Mouse (Mus musculus) ES-Bruce4 (cell line): ENCODE measurements around the gene Aloxe3. TPM values are rescaled to one million over a fixed set of nuclear protein-coding genes. Genes with fewer than 3 reads are reported as not detected.

Source experiments
- H3K27ac ChIP-seq: 2 replicates; pipeline ENCODE4 v1.5.1; 2012; ENCODE audit warnings: low read length, inconsistent platforms; ENCODE audit not compliant: insufficient read depth
- H3K27me3 ChIP-seq: 2 replicates; pipeline ENCODE4 v1.6.1; 2012; ENCODE audit warnings: mild to moderate bottlenecking, low read length, inconsistent platforms; ENCODE audit not compliant: control insufficient read depth, poor library complexity, insufficient read depth, severe bottlenecking
- H3K36me3 ChIP-seq: 2 replicates; pipeline ENCODE4 v1.6.1; 2012; ENCODE audit warnings: inconsistent platforms, mild to moderate bottlenecking, low read length, moderate library complexity; ENCODE audit not compliant: control insufficient read depth, poor library complexity, insufficient read depth, severe bottlenecking
- H3K4me1 ChIP-seq: one replicate; pipeline ENCODE4 v1.8.1; 2011; ENCODE audit warnings: low read length; ENCODE audit not compliant: control insufficient read depth, insufficient read depth
- H3K4me3 ChIP-seq: 2 replicates; pipeline ENCODE4 v1.5.1; 2011; ENCODE audit warnings: low read depth, mild to moderate bottlenecking, low read length
- H3K9ac ChIP-seq: 2 replicates; pipeline ENCODE4 v1.6.1; 2012; ENCODE audit warnings: low read depth, mild to moderate bottlenecking, inconsistent platforms; ENCODE audit not compliant: poor library complexity, severe bottlenecking
- H3K9me3 ChIP-seq: replicated peaks from 2 replicates; pipeline ENCODE4 v1.6.1; 2012; ENCODE audit warnings: mild to moderate bottlenecking, low read length, inconsistent platforms; ENCODE audit not compliant: control insufficient read depth, poor library complexity, insufficient read depth, severe bottlenecking
- CTCF ChIP-seq: IDR thresholded peaks from one replicate; pipeline ENCODE4 v1.8.1; 2011; ENCODE audit warnings: low read depth, low read length
- EP300 ChIP-seq: IDR thresholded peaks from 2 replicates; pipeline ENCODE4 v1.6.1; 2011; ENCODE audit warnings: low read depth, low read length; ENCODE audit not compliant: insufficient read depth
- POLR2A ChIP-seq: IDR thresholded peaks from one replicate; pipeline ENCODE4 v1.8.1; 2011; ENCODE audit warnings: low read length; ENCODE audit not compliant: insufficient read depth
- polyA plus RNA-seq: library from polyadenylated mRNA; stranded (reverse); fragments of >200 nt; gene quantifications from 2 replicates; pipeline ENCODE4 v1.2.4, GENCODE M21; 2011; ENCODE audit warnings: low read depth; ENCODE audit not compliant: missing spikeins, insufficient read depth, insufficient read length

Gene Aloxe3
- polyA plus RNA-seq, 1 experiment, result 2.0 TPM

DNA sequence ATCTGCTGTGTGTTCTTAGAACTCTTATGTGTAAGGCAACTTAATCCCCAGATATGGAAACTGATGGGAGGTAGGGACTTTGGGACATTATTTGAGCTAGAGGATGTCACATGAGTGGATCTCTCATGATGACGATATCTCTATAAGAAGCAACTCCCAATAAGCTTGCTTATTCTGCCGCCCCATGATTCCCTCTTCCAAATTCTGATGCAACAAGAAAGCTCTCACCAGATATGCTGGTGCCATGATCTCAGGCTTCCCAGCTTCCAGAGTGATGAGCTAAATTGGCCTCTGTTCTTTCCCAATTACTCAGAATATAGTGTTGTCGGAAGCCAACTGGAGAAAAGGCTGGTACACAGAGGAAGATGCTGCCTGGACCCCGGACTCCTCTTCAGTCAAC is 13.8 kb upstream of the Aloxe3 start:
- no peak overlapping the region for H3K27ac ChIP-seq

DNA sequence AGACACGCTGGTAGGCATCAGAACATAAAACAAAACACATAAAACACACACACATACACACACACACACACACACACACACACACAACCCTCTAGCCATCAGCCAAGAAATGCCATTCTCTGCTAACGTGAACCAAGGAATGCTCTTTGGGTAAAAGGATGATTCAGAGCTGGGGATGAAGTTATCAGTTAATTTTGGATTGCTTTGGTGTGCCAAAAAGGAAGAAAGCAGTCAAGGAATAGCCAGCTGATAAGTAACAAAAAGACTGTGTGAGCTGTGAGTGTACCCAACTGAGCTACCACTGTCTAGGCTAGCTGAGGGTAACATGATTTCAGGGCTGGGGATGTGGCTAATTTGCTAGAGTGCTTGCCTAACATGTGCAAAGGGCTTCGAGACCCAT is 11.7 kb upstream of the Aloxe3 start:
- Histone ChIP-seq H3K27me3 (peaks cover 5% of the 10 kb centered on the region; the same call in 1 of the 2 replicates), H3K9me3 (no peaks in the 10 kb centered on the region), H3K9ac (no peak overlapping the region), H3K4me3 (no peak overlapping the region), H3K27ac (no peak overlapping the region), H3K4me1 (peaks cover 4% of the 10 kb centered on the region), H3K36me3 (no peaks in the 10 kb centered on the region)
- TF ChIP-seq EP300 (no peak), POLR2A (no peak), CTCF (no peak)

More for the DNA sequence above, 13.8 kb upstream of the Aloxe3 start:
- H3K4me1 ChIP-seq, result peaks cover 4% of the 10 kb centered on the region
- no peak overlapping the region for H3K9ac ChIP-seq
- no peaks in the 10 kb centered on the region for H3K9me3 ChIP-seq
- H3K27me3 ChIP-seq, result peaks cover 2% of the 10 kb centered on the region; the same call in 1 of the 2 replicates
- TF ChIP-seq EP300 (no peak), CTCF (no peak), POLR2A (no peak)
- H3K36me3 ChIP-seq, result no peaks in the 10 kb centered on the region
- no peak overlapping the region for H3K4me3 ChIP-seq

DNA sequence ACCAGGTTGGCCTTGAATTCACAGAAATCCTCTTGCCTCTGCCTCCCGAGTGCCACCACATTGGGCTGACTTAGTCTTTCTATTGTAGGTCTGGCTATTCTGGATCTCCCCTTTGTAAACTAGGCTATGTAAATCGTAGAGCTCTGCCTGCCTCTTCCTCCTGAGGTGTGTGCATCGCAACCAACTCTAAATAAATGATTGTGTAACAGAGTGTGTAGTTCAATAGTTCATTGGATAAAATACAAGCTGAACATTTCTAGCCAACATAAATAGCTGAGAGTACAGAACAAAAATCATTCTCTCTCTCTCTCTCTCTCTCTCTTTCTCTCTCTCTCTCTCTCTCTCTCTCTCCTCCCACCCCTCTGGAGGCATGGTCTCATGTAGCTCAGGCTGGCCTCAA is 11.1 kb upstream of the Aloxe3 start:
- no peaks in the 10 kb centered on the region for H3K36me3 ChIP-seq
- peaks cover under 1% of the 10 kb centered on the region for H3K4me1 ChIP-seq
- no peaks in the 10 kb centered on the region for H3K9me3 ChIP-seq
- H3K4me3 ChIP-seq, result no peak overlapping the region
- no peak overlapping the region for H3K27ac ChIP-seq
- no peak for TF ChIP-seq EP300
- no peak for TF ChIP-seq CTCF
- TF ChIP-seq POLR2A, result no peak
- no peak overlapping the region for H3K9ac ChIP-seq
- peaks cover 5% of the 10 kb centered on the region; the same call in 1 of the 2 replicates for H3K27me3 ChIP-seq

DNA sequence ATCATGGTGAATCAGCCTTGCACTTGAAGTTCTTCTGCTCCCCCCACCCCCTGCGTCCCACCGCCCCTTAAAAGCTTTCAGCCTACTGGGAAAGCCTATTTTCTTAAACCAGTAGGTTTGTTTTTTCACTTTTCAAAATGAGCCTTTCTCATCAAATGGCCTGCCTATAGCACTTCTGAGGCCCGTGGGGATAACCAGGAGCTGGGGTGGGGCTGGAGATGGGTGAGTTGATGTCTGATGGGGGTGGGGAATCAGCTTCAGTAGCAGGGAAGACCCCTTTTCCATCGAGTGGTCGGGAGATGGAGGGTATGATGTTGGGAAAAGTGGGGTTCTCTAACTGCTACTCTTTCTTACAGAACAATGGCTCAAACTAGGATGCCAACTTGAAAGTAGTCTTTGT is 8.9 kb upstream of the Aloxe3 start:
- Histone ChIP-seq H3K4me1 (no peaks in the 10 kb centered on the region), H3K9ac (no peak overlapping the region), H3K4me3 (no peak overlapping the region), H3K27me3 (peaks cover 22% of the 10 kb centered on the region), H3K36me3 (no peaks in the 10 kb centered on the region), H3K27ac (no peak overlapping the region), H3K9me3 (no peaks in the 10 kb centered on the region)
- TF ChIP-seq POLR2A (no peak), EP300 (no peak), CTCF (no peak)

DNA sequence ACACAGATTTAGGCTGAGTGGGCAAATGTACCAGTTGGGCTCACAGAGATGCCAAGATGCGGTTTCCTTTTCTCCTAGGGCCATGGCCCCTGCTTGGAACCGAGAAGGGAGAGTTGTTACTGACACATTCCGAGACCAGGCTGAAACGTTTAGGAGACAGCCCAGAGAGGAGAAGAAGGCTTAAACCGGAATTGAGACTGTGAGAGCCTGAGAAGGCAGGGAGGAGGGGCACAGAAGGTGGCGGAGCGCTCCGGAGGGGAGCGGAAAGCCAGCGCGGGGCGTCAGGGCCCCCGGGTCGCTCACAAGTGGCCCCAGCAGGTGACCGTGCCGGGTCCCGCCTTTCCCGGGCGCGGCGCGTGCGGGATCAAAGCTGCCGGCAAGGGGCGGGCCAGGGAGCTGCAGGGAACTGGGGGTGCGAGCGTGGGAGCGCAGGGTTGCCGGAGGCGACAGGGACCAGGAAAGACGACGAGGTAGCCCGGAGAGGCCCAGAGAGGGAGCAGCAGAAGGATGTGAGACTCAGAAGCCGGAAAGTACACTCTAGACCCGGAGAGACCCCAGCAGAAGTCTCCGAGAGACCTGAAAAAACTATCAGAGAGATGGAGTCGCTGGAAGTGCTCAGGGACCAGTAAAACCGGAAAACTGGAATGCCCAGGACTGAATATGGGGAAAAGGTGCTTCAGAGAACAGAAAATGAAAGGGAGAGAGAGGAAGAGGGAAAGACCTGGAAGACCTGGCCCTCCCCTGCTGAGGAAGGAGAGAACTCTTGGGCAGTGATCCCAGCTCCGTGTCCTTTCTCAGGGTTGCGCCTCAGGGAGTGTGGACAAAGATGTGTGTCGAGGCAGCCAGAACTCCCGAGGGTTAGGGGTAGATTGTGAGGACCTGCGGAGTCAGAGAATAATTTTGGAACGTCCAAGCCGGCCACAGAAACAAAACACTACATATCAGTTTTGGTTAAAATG is 7.7 kb upstream of the Aloxe3 start:
- peak overlapping the region; percentile 82 for H3K4me3 ChIP-seq
- no peaks in the 10 kb centered on the region for H3K4me1 ChIP-seq
- no peak for TF ChIP-seq CTCF
- TF ChIP-seq EP300, result no peak
- TF ChIP-seq POLR2A, result no peak
- H3K9ac ChIP-seq, result peak overlapping the region; percentile 42
- H3K9me3 ChIP-seq, result no peaks in the 10 kb centered on the region
- H3K27ac ChIP-seq, result no peak overlapping the region
- H3K27me3 ChIP-seq, result peaks cover 22% of the 10 kb centered on the region
- no peaks in the 10 kb centered on the region for H3K36me3 ChIP-seq

DNA sequence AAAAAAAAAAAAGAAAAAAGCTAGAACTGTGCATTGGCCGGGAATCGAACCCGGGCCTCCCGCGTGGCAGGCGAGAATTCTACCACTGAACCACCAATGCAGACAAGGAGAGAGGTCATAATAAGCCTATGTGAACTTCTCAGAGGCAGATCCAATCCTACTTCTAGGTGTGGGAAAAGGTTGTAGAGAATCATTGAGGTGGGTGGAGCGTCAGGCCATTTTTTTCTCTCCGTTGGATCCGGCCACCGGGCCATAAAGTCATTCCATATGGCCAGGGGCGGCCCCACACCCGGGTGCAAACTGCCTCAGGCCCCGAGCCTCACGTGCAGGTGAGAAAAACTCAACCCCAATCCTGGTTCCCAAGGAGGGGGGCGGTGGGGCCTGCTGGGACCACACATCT is 6.9 kb upstream of the Aloxe3 start:
- no peaks in the 10 kb centered on the region for H3K9me3 ChIP-seq
- no peaks in the 10 kb centered on the region for H3K36me3 ChIP-seq
- H3K4me3 ChIP-seq, result peak overlapping the region; percentile 53
- H3K27ac ChIP-seq, result no peak overlapping the region
- H3K9ac ChIP-seq, result peak overlapping the region; percentile 24; the same call in 1 of the 2 replicates
- H3K27me3 ChIP-seq, result peaks cover 22% of the 10 kb centered on the region
- no peak for TF ChIP-seq POLR2A
- no peak for TF ChIP-seq CTCF
- TF ChIP-seq EP300, result no peak
- no peaks in the 10 kb centered on the region for H3K4me1 ChIP-seq
